Mouse (Mus musculus) midbrain, embryonic 13.5 days (tissue): ENCODE results near the gene Slc46a3. TPM values are rescaled to one million over a fixed set of nuclear protein-coding genes. Genes with fewer than 3 reads are reported as not detected.

ENCODE experiments used
- polyA plus RNA-seq: library from polyadenylated mRNA; unstranded; fragments of >200 nt; fragmentation: Nextera tagmentation; extraction: Ambion mirVana; gene quantifications from 2 replicates; pipeline ENCODE4 v1.2.1, GENCODE M21; 2015

Slc46a3 gene
- polyA plus RNA-seq, 1 experiment from 2014 or later, result 4.6 TPM

Other genes starting within 250 kb of the Slc46a3 start
- 8.1 and 9.9 TPM in 2 replicates for gene Flt1, start 168.8 kb downstream of the Slc46a3 start, polyA plus RNA-seq
- gene Pomp, start 34.4 kb downstream of the Slc46a3 start, polyA plus RNA-seq, result 522 and 549 TPM in 2 replicates
- gene Mtus2, start 62.5 kb upstream of the Slc46a3 start, polyA plus RNA-seq, result 35.1 and 38.1 TPM in 2 replicates